Mouse (Mus musculus) c-Kit-negative CD71-positive TER-119-positive erythroid progenitor cells, embryonic 14.5 days (primary cell): ENCODE measurements around the gene Cdh6.
A peak's percentile ranks its signal among the peaks of the same experiment; 100 is the strongest.

Experiments
- DNase-seq: peaks from one replicate; pipeline ENCODE4 v3.0.0-alpha.2; 2013; ENCODE audit warnings: low read depth, low spot score

Gene Cdh6

DNA sequence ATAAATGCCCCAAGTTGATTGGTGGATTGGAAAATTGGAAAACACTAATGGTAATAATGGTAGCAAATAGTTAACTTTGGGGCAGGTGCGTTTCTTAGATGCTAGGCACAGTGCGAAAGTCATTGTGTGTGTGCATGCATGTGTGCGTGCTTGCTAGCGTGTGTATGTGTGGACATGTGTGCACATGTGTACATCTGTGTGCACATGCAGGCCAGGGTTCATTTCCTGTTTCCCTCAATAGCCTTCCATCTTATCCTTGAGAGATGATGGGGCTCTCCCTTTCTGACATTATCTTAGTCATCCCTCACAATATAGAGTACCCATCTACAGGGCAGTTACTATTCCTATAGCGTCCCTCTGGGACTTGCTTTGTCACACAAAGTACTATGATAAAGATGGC lies 17.7 kb downstream of the Cdh6 start:
- no peak for DNase-seq

GRCm38 (mm10) chr15:13155418-13155817 lies 18.1 kb downstream of the Cdh6 start:
- DNase-seq = no peak

GRCm38 (mm10) chr15:13141983-13142382 lies 31.5 kb downstream of the Cdh6 start:
- no peak for DNase-seq

GRCm38 (mm10) chr15:13139662-13140061 lies 33.8 kb downstream of the Cdh6 start:
- no peak for DNase-seq

DNA sequence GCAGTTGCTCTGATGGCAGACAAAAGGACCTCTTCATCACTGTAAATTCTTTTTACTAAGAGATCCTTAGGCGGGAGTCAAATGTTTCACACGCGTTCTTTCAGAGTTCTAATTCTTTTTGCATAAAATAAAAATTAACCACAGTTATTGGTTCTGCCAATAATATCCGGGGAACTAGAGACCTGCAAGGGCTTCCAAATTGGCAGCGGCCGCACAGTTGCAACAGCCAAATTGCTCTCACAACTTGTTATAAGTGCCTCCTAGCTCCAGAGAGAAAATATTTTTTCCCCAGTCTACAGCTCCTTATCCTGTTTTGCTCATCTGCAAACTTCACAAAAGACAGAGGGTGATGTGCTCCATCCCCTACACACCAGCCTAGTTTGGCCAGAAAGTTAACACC lies 36.3 kb downstream of the Cdh6 start:
- no peak for DNase-seq

DNA sequence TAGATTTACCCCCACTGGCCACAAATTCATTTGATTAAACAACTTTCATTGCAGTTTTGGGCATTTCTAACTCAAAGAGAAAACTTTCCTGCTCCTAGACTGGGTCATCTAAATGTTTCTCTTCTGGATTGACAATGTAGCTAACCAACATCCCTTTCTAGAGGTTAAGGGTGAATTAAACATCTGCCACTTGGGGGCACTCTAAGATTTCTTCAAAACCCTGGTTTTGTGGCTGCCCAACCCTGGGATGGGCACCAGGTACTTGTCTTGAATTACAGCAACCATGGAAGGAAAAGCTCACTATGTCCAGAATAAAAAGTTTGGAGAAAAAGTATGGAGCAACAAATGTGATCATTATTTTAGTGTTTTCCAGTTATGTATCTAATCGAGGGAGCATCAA lies 39.4 kb downstream of the Cdh6 start:
- no peak for DNase-seq

- no peak for DNase-seq
These were observed 40.1 kb downstream of the Cdh6 start for GRCm38 (mm10) chr15:13133370-13133769.

DNA sequence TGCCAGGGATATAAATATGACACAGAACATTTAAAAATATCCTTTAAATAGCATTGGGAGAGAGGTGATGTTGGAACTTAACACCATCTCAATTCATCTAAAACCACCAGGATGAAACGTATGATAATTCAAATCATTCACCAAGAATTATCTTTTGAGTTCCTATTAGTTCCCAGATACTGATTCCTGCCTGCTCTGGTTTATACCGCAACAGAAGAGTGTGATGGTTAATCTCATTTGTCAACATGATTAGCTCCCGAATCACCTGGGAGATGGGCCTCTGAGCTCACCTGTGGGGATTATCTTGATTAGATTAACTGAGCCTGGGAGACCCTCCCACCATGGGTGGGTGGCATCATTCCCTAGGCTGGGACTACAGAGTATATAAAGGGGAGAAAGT lies 41.0 kb downstream of the Cdh6 start:
- no peak for DNase-seq

DNA sequence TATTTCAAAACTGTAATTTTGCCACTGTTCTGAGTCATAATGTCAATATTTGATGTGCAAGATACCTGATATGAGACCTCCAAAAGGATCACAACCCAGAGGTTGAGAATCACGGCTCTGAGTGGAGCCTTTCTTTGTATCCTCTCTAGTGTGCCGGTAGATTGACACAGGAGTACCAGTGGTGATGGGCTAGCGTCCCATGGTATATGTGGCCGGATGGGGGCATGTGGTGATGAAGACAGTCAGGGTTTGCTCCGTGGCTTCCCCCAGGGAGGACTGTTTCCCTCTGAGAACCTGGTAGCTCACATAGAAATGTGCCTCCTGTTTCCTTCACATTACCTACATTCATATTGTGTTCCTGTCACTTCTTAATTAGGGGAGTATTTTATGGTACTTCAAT lies 43.2 kb downstream of the Cdh6 start:
- no peak for DNase-seq

GRCm38 (mm10) chr15:13100341-13100740 lies 73.1 kb downstream of the Cdh6 start:
- no peak for DNase-seq

DNA sequence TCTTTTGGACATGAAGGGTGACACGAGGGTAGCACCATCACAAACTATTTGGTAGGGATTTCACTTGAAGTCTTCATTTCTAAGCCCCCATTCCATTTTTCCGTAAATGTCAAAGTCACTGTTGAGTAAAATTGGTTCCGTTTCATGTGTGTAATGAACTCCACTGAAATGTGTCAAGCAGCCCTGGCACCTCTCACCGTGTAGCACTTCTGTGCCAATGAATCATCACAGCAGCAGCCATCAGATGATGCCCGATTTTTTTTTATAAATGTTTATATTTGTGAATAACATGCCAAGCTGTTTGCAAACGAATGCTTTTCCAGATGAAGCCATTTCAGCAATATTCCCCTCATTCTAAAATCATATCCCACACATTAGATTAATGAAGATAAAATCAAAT lies 75.6 kb downstream of the Cdh6 start:
- DNase-seq = no peak

DNA sequence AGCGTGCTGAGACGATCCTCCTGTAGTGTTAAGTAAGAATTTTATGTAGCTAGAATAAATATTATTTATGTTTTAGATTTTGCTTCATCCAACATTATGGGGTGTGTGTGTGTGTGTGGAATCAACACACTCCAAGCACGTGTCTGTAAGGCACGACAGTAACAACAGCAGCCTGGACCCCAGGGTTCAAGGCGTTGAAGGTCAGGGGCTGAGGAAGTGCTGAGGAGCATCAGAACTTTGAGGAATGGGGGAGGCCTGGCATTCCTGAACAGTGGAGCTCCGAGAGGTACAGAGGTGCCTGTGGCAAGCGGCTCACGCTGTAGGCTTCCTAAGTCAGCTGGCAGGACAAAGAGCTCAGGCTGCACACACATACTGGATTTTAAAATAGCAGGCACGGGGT lies 78.1 kb downstream of the Cdh6 start:
- no peak for DNase-seq

- no peak for DNase-seq
These were observed 78.6 kb downstream of the Cdh6 start for GRCm38 (mm10) chr15:13094881-13095256.

DNA sequence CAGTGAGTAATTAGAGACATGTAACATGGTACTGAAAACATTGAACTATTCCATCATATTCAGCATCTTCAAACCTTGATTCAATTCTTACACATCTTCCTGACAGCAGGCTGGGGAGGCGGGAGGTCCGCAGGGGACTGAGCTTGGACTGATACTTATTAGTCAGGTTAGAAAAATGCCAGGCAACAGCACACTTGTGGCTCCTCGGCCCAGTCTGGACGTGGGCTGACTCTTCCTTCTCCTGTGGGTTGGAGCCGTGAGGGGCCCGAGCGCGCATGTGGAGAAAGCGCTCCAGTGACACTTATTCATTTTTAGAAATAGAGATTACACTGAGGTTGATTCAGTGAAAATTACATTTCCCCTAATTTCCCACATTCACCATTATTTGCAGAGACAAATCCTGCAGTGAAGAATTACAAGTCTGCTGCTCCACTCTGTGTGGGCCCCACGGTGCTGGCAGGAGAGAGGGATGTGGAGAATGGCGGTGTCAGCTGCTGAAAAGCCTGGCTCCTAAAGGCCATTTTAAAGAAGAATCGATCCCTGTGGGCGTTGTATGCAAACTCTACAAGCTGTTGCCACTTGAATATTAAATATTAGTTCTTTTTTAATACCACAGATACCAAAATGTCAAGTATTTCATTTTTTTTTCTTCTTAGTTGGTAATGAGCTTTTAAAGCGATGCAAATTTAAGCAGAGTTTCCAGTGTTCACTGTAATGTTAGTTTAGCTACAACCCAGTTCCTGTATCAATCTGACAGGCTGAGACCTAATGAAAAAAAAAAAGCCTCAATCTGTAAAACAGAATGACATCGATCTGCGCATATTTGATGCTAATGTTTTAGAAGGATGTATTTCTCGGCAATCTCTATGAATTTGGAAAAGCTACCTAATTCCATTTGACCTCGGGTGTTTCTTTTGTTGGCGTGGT lies 79.3 kb downstream of the Cdh6 start:
- DNase-seq = no peak

DNA sequence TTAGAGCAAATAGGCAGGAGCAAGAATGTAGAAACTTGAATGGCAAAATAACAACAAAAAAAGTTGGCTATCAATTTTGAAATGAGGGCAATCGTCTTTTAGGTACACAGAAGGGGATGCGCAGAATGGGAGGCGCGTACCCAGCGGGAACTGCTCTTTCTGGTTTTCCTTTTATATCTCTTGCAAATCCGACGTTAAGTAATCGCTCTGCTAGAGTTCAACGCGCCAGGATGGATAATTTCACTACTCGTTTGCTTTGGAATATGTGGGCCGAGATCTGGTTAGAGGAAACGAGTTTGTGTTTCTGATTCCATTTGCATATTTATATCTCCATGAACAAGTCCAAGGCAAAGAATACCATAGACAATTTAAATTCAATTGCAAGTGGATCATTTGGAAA lies 81.4 kb downstream of the Cdh6 start:
- DNase-seq = no peak

DNA sequence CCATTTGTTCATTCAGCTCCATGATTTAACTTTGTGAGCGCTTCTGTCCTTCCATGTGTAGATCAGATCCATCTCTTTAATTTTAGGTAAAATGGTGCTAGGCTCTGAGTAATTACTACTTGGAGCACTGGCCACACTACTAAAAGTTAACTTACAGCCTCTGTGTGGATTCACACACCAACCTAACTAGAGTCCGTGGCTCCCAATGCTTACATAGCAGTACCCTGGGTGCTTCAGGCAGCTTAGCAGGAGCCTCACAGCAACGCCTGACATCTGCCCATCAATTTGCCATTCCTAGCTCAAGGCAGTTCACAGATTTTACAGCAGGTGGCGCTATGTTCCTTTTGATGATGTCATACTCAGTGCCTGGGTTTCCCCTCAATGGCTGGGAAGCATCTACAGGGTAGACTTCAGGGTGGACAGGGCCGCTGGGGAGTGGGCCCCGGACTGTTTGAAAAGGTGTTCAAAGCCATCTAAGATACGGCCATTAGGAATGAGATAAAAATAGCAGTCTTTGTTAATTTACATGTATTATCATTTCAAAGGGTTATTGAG lies 84.9 kb downstream of the Cdh6 start:
- DNase-seq = peak; percentile 6

DNA sequence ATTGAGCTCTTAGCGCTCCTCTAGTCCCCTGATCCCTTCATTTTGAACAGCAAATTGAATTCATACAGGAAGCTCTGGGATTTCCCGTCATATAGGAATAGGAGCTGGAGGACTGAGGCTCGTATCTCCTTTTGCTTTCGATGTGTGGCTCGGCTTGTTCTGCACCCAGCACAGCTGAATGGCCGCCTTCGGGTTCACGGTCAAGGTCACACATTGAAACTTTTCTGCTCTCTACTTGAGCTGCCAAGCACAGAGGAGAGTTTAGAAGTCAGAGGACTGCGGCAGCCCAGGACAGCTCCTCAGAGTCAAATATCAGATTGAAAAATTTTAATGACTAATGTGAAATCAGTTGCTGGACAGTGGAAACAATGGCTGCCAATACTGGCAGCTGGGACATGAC lies 88.7 kb downstream of the Cdh6 start:
- DNase-seq = no peak

DNA sequence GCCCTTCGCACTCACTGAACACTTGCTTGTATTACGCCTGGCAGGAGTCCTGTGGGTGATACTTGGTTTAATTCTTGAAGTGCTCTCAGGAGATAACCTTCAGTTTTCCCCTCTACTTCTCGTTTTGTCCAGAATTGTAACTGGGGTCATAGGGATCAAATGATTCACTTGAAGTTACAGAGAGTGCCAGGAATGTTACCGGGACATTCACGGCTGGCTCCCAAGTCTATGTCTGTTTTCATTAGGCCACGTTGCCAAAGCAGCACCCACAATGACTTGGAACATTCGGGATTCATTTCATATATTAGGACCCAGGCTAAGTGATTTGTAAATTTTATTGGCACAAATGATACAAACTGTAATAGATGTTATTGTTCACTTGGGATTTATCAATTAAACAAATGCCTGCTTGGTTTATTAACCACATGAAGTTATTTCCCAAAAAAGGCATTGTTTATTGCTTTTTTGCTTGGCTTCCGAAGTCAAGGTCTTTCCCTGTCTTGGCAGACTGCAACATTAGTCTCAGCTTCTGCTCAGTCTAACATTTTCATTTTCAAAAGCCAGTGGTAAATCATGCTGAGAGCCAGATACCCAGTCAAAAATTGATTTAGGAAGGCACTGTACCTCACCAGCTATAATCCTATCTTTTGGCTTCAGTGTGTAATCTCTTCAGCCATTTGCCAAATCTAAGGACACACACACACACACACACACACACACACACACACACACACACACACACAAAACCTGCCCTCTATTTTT lies 96.4 kb downstream of the Cdh6 start:
- DNase-seq = no peak

DNA sequence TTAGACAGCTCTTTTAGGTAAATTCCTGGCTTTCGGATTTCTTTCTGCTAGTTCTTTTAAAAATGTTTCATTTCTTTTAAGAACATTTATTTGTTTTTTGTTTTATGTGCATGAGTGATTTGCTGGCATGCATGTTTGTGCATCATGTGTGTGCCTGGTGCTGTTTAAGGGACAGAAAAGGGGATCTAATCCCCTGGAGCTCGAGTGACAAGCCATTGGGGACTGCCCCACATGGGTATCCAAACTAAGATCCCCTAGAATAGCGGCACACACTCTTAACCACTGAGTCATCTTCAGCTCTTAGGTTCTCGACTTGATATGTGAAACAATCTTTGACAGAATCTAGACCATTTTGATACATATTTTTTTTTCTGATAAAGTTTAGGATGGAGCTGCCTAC lies 99.4 kb downstream of the Cdh6 start:
- DNase-seq = no peak

DNA sequence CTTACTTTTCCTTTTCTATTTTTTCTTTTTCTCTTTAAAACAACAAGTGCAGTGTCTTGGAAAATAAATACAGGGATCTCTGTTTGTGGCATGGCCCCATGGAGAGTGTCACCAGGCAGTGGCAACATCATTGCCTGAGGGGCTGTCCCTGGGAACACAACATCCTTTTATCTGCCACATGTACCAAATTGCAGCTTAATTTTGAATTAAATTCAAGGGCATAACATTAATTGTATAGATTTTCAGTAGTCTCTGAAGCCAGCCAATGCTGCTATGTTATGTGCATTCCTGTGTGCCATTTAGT lies 105.3 kb downstream of the Cdh6 start:
- DNase-seq = no peak

GRCm38 (mm10) chr15:13067429-13068212 lies 105.9 kb downstream of the Cdh6 start:
- DNase-seq = no peak

- no peak for DNase-seq
These were observed 106.7 kb downstream of the Cdh6 start for GRCm38 (mm10) chr15:13066765-13067164.
